Mouse (Mus musculus) stomach, postnatal 0 days (tissue): ENCODE measurements around the gene Nr1d2. TPM values are rescaled to one million over a fixed set of nuclear protein-coding genes. Genes with fewer than 3 reads are reported as not detected.

Experiments used
- ATAC-seq: fragments of 200-750 bp; cut with Nextera tagmentation; 2 replicates; pipeline ENCODE4 v1.8.0; 2017; ENCODE audit not compliant: low FRiP score, low TSS enrichment
- DNase-seq: peaks from one replicate; pipeline ENCODE4 v3.0.0-alpha.2; 2016; ENCODE audit warnings: low spot score
- H3K27ac ChIP-seq: fragments of 300-500 bp; sonication (generic); replicated peaks from 2 replicates; pipeline ENCODE4 v1.5.1; 2014; ENCODE audit warnings: mild to moderate bottlenecking, control low read depth
- H3K27me3 ChIP-seq: fragments of 300-500 bp; sonication (generic); 2 replicates; pipeline ENCODE4 v1.6.1; 2014; ENCODE audit warnings: low read length; ENCODE audit not compliant: control insufficient read depth, insufficient read depth
- H3K36me3 ChIP-seq: fragments of 300-500 bp; sonication (generic); 2 replicates; pipeline ENCODE4 v1.6.1; 2014; ENCODE audit warnings: low read length, mixed read lengths; ENCODE audit not compliant: control insufficient read depth, insufficient read depth
- H3K4me1 ChIP-seq: fragments of 300-500 bp; sonication (generic); replicated peaks from 2 replicates; pipeline ENCODE4 v1.6.1; 2014; ENCODE audit warnings: antibody characterized with exemption; ENCODE audit not compliant: control insufficient read depth, insufficient read depth
- H3K4me2 ChIP-seq: fragments of 300-500 bp; sonication (generic); replicated peaks from 2 replicates; pipeline ENCODE4 v1.6.1; 2014; ENCODE audit warnings: low read depth, mild to moderate bottlenecking, control low read depth, moderate library complexity
- H3K4me3 ChIP-seq: fragments of 300-500 bp; sonication (generic); 2 replicates; pipeline ENCODE4 v1.5.1; 2014; ENCODE audit warnings: low read depth, low read length, control low read depth
- H3K9ac ChIP-seq: fragments of 300-500 bp; sonication (generic); 2 replicates; pipeline ENCODE4 v1.6.1; 2014; ENCODE audit warnings: mild to moderate bottlenecking, low read length, control low read depth, mixed read lengths
- H3K9me3 ChIP-seq: fragments of 300-500 bp; sonication (generic); 2 replicates; pipeline ENCODE4 v1.6.1; 2016; ENCODE audit warnings: low read length; ENCODE audit not compliant: control insufficient read depth
- CTCF ChIP-seq: IDR thresholded peaks from 2 replicates; pipeline ENCODE4 v1.5.1; 2016; ENCODE audit warnings: antibody characterized with exemption, low read depth, mild to moderate bottlenecking, moderate library complexity
- EP300 ChIP-seq: optimal IDR thresholded peaks from 2 replicates; pipeline ENCODE3; 2016; ENCODE audit warnings: antibody characterized with exemption
- WGBS: fragments of 180-500 bp; shearing (Covaris S2); extraction: QIAGEN DNeasy Blood & Tissue Kit; methylation state at CpG from one replicate; pipeline ENCODE4 v1.1.7; 2014; 5-methylcytosine and 5-hydroxymethylcytosine counted together
- polyA plus RNA-seq: library from polyadenylated mRNA; unstranded; fragments of >200 nt; fragmentation: Nextera tagmentation; extraction: Ambion mirVana; gene quantifications from 2 replicates; pipeline ENCODE4 v1.2.1, GENCODE M21; 2015

Gene Nr1d2
- polyA plus RNA-seq: 11.1 and 13.0 TPM in 2 replicates

DNA sequence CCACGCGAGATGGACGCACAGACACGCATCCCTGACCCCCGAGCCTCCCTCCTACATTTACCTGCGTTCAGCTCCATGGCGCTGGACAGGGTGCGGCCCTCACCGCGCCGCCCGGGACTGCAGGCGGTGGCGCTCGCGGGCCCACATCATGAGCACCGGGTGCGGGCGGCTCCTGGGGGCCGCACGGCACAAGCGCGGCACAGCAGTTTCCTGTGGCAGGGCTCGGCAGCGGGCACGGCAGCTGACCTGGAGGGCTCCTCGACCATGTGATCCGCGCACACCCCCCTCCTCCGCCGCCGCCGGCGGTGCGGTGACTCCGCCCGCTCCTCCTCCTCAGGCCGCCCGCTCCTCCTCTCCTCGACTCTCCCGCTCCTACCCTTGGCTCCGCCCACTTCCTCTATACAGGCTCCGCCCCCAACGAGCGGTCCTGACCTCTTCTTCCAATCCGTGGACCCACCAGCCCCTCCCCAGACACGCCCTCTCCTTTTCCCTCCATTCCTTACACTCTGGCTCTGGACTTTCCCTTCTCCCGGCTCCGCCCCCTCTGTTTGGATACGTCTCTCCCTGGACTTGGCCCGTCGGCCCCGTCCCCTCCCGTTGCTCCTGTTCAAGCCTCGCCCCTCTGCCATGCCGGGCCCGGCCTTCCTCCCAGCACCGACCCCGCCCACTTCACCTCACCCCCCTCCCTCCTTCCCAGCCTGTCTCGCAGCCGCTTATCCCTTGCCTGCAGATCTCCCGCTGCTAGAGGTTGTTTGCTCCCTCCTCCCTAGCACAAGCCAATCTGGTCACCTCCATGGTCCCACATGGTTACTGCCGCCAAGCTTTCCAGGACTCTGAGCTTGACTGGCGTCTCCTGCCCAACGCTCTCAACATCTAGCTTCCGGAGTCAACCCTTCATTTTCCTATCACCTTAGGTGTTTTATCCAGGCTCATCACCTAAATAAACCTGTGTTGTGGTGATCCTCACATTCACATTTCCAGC is at the start of gene Nr1d2:
Gene Nr1d2, minus strand, starts transcription at position 378 of the 982 bp plus-strand sequence.
- ATAC-seq (peak; percentile 96), DNase-seq (peak; percentile 100)
- WGBS: under 1% methylated on average over 52 of the region's 66 CpGs
- peak within 1 kb of the TSS; percentile 82 for H3K4me3 ChIP-seq
- no peaks in the 10 kb centered on the region for H3K27me3 ChIP-seq
- H3K4me1 ChIP-seq: peaks cover 2% of the 10 kb centered on the region; the same call in 1 of the 2 replicates
- H3K36me3 ChIP-seq: no peaks in the 10 kb centered on the region
- H3K4me2 ChIP-seq: peak within 1 kb of the TSS; percentile 71
- H3K9ac ChIP-seq: peak within 1 kb of the TSS; percentile 90
- H3K27ac ChIP-seq: peak within 1 kb of the TSS; percentile 99
- TF ChIP-seq CTCF: peak; percentile 44
- TF ChIP-seq EP300: peak; percentile 56
- H3K9me3 ChIP-seq: no peaks in the 10 kb centered on the region

DNA sequence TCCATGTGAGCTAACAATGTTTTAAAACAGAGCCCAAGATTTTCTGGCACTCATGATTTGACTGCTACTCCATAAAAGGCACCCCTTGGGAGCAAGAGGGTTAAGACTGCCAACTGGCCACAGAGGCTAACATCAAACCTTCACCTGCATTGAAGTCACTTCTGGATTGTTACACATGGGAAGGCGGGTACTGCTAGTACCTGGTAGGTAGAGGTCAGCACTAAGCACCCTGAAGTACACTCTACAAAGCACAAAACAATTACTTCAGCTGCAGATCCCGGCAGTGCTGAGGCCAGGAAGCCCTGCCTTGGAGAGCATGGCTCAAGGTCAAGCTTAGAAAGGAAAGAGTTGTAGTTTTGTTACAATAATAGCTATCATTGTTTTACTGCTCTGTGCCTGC is 48.5 kb upstream of the Nr1d2 start:
- WGBS: 64% methylated on average over 2 of the region's 2 CpGs
- no peaks in the 10 kb centered on the region for H3K9me3 ChIP-seq
- H3K27me3 ChIP-seq: no peaks in the 10 kb centered on the region
- no peak for DNase-seq
- H3K4me2 ChIP-seq: no peak overlapping the region
- H3K36me3 ChIP-seq: peaks cover 2% of the 10 kb centered on the region; the same call in 1 of the 2 replicates
- no peak for TF ChIP-seq EP300
- TF ChIP-seq CTCF: no peak
- no peaks in the 10 kb centered on the region for H3K4me1 ChIP-seq
- no peak overlapping the region for H3K27ac ChIP-seq
- ATAC-seq: peak; percentile 57
- no peak overlapping the region for H3K4me3 ChIP-seq
- no peak overlapping the region for H3K9ac ChIP-seq

DNA sequence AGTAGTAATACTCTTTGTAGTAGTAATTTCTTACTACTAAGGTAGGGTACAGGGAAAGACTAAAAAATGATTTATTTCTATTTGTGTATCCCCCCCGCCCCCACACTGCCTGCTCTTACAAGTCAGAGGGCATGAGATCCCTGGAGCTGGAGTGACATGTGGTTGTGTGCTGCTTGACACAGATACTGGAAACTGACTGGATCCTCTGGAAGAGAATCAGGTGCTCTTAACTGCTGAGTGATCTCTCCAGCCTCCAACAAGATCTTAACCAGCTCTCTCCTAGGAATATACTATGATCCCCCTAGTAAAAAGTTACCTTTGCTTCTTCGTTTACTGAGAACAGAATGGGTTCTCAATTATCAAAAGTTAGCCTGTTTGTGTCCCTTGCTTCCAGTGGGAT is 47.5 kb upstream of the Nr1d2 start:
- no peaks in the 10 kb centered on the region for H3K27me3 ChIP-seq
- H3K4me3 ChIP-seq: no peak overlapping the region
- H3K36me3 ChIP-seq: peaks cover 5% of the 10 kb centered on the region; the same call in 1 of the 2 replicates
- no peak overlapping the region for H3K4me2 ChIP-seq
- DNase-seq (no peak), ATAC-seq (no peak)
- no peak overlapping the region for H3K9ac ChIP-seq
- no peak for TF ChIP-seq CTCF
- no peak for TF ChIP-seq EP300
- 93% methylated on average over 2 of the region's 2 CpGs for WGBS
- no peak overlapping the region; the same call in 1 of the 2 replicates for H3K27ac ChIP-seq
- H3K4me1 ChIP-seq: no peaks in the 10 kb centered on the region
- no peaks in the 10 kb centered on the region for H3K9me3 ChIP-seq

DNA sequence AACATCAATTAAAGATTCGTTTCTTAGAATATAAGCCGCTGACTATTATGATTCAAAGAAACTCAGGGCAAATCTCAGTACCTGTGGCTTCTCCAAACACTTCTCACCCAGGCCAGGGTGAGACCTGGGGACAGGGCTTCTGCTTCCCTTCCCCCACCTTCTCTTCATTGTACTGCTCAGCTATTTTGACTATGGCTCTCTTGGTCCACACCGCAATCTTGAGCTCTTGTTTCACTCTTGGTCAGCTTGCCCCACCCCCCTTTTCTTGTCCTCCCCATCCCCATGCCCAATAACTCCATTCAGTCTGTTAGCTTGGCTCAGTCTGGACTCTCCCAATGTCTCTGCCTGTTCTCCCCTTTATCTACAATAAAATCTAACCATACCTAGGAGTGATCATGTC is 46.5 kb upstream of the Nr1d2 start:
- 68% methylated on average over 3 of the region's 3 CpGs for WGBS
- no peak; the same call in 1 of the 2 replicates for ATAC-seq

DNA sequence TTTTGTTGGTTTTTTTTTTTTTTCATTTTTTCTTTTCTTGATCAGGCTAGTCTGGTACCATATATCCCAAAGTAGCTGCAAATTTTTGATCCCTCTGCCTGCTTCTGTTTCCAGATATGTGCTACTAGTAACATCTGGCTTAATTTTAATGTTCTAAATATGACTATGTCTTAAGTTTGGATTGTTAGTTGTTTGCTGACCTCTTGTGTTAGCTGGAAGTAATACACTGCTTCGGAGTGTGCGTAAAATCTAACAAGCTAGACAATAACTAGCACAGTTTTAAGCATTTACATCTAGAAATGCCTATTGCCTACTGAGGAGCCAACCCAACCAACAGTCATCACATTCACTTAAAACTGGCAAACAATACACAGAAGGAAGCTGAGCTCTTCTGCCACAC is 45.7 kb upstream of the Nr1d2 start:
- H3K27ac ChIP-seq: no peak overlapping the region
- ATAC-seq (no peak), DNase-seq (no peak)
- no peaks in the 10 kb centered on the region for H3K4me1 ChIP-seq
- 78% methylated on average over 2 of the region's 2 CpGs for WGBS
- no peak overlapping the region for H3K9ac ChIP-seq
- H3K4me3 ChIP-seq: no peak overlapping the region
- H3K9me3 ChIP-seq: no peaks in the 10 kb centered on the region
- TF ChIP-seq CTCF (peak; percentile 74), EP300 (no peak)
- no peak overlapping the region for H3K4me2 ChIP-seq
- H3K36me3 ChIP-seq: peaks cover 3% of the 10 kb centered on the region; the same call in 1 of the 2 replicates
- H3K27me3 ChIP-seq: no peaks in the 10 kb centered on the region

More for the DNA sequence above, 46.5 kb upstream of the Nr1d2 start:
- Histone ChIP-seq H3K4me2 (no peak overlapping the region), H3K4me3 (no peak overlapping the region), H3K9ac (no peak overlapping the region), H3K27ac (no peak overlapping the region), H3K36me3 (peaks cover 5% of the 10 kb centered on the region; the same call in 1 of the 2 replicates), H3K4me1 (no peaks in the 10 kb centered on the region), H3K27me3 (no peaks in the 10 kb centered on the region), H3K9me3 (no peaks in the 10 kb centered on the region)
- no peak for DNase-seq
- TF ChIP-seq CTCF: no peak
- TF ChIP-seq EP300: no peak

DNA sequence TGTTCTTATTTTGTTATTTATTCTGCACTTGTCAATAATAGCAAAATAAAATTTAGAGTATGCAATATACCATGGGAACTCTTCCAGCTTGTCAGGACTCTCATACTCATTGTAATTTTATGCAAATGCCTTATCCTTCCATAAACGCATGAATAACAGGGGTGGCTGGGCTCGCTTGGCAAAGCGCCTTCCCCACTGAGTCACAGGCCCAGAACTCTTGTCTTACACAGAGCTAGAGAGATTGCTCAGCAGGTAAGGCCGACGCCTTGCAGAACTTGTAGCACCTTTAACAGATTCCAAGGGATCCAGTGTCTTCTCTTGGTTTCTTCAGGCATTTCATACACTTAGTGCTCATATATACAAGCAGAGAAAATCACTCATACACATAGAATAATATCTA is 41.4 kb upstream of the Nr1d2 start:
- Histone ChIP-seq H3K4me3 (no peak overlapping the region), H3K27ac (no peak overlapping the region), H3K9ac (no peak overlapping the region), H3K27me3 (no peaks in the 10 kb centered on the region), H3K4me2 (no peak overlapping the region), H3K4me1 (no peaks in the 10 kb centered on the region), H3K36me3 (peaks cover 12% of the 10 kb centered on the region), H3K9me3 (no peaks in the 10 kb centered on the region)
- DNase-seq: no peak
- ATAC-seq: no peak
- TF ChIP-seq CTCF (no peak), EP300 (no peak)
- 68% methylated on average over 5 of the region's 5 CpGs for WGBS
